Mouse (Mus musculus) cerebellum, adult 11 months (tissue): ENCODE data around the gene Crk.
"Not testable (repeated sequence)": the region's sequence is repeated elsewhere in the genome, so short reads cannot be mapped to it uniquely, and the experiment has no call there.

ENCODE experiments used
- DNase-seq: peaks from one replicate; pipeline ENCODE4 v3.0.0; 2022

Gene Crk

GRCm38 (mm10) chr11:75687343-75687993 lies 8.4 kb downstream of the Crk start:
- DNase-seq, result no peak

GRCm38 (mm10) chr11:75688132-75688531 lies 9.1 kb downstream of the Crk start:
- no peak for DNase-seq

GRCm38 (mm10) chr11:75689977-75690376 lies 10.9 kb downstream of the Crk start:
- DNase-seq, result no peak

- DNase-seq, result no peak
Measured at GRCm38 (mm10) chr11:75691047-75691446, 12.0 kb downstream of the Crk start.

- no peak for DNase-seq
Measured at GRCm38 (mm10) chr11:75693570-75693969, 14.5 kb downstream of the Crk start.

- not testable (repeated sequence) for DNase-seq
Measured at GRCm38 (mm10) chr11:75697464-75697863, 18.4 kb downstream of the Crk start.

- no peak for DNase-seq
Measured at GRCm38 (mm10) chr11:75700557-75700956, 21.5 kb downstream of the Crk start.

- DNase-seq, result no peak
Measured at GRCm38 (mm10) chr11:75702761-75703160, 23.7 kb downstream of the Crk start.

GRCm38 (mm10) chr11:75703748-75704147 lies 24.7 kb downstream of the Crk start:
- no peak for DNase-seq

- no peak for DNase-seq
Measured at GRCm38 (mm10) chr11:75713949-75714348, 34.9 kb downstream of the Crk start.

GRCm38 (mm10) chr11:75715556-75715955 lies 36.5 kb downstream of the Crk start:
- no peak for DNase-seq

GRCm38 (mm10) chr11:75716661-75717325 lies 37.7 kb downstream of the Crk start:
- DNase-seq, result no peak

GRCm38 (mm10) chr11:75722339-75722738 lies 43.3 kb downstream of the Crk start:
- no peak for DNase-seq

GRCm38 (mm10) chr11:75727168-75727567 lies 48.1 kb downstream of the Crk start:
- DNase-seq, result no peak

- not testable (repeated sequence) for DNase-seq
Measured at GRCm38 (mm10) chr11:75727659-75728058, 48.6 kb downstream of the Crk start.

GRCm38 (mm10) chr11:75732434-75733226 lies 53.6 kb downstream of the Crk start, which contains the start of gene Ywhae:
Gene Ywhae (plus strand): TSS chr11:75732869.
- peak; percentile 87 for DNase-seq

- no peak for DNase-seq
Measured at GRCm38 (mm10) chr11:75733227-75733940, 54.3 kb downstream of the Crk start.

GRCm38 (mm10) chr11:75735462-75736252 lies 56.6 kb downstream of the Crk start:
- no peak for DNase-seq

GRCm38 (mm10) chr11:75736978-75737377 lies 57.9 kb downstream of the Crk start:
- no peak for DNase-seq

GRCm38 (mm10) chr11:75737806-75738476 lies 58.9 kb downstream of the Crk start:
- no peak for DNase-seq

- DNase-seq, result no peak
Measured at GRCm38 (mm10) chr11:75738477-75738821, 59.4 kb downstream of the Crk start.

GRCm38 (mm10) chr11:75740204-75740603 lies 61.1 kb downstream of the Crk start:
- DNase-seq, result no peak
